Mouse (Mus musculus) gastrocnemius, adult 18-20 months (tissue): Measurements from ENCODE around the gene Adat3. TPM values are rescaled to one million over a fixed set of nuclear protein-coding genes. Genes with fewer than 3 reads are reported as not detected.
"Not testable (repeated sequence)": the region's sequence is repeated elsewhere in the genome, so short reads cannot be mapped to it uniquely, and the experiment has no call there.

Source experiments
- DNase-seq: peaks from one replicate; pipeline ENCODE4 v3.0.0; 2021; ENCODE audit warnings: low spot score
- total RNA-seq, 2 experiments: library from RNA; stranded (reverse); gene quantifications; 2 replicates each; pipeline ENCODE4 v1.2.3; 2021

The Adat3 gene
- total RNA-seq, 2 experiments from 2014 or later, result 0.69 TPM; not detected in 1

GRCm38 (mm10) chr10:80578131-80578750 lies 24.4 kb upstream of the Adat3 start:
- peak; percentile 85 for DNase-seq

- DNase-seq, result peak; percentile 51
Observed at GRCm38 (mm10) chr10:80578911-80579310, 23.8 kb upstream of the Adat3 start.

GRCm38 (mm10) chr10:80583047-80583446 lies 19.6 kb upstream of the Adat3 start:
- no peak for DNase-seq

GRCm38 (mm10) chr10:80584045-80584488 lies 18.6 kb upstream of the Adat3 start:
- no peak for DNase-seq

GRCm38 (mm10) chr10:80584642-80585552 lies 17.8 kb upstream of the Adat3 start:
- no peak for DNase-seq

GRCm38 (mm10) chr10:80585581-80585980 lies 17.1 kb upstream of the Adat3 start:
- no peak for DNase-seq

GRCm38 (mm10) chr10:80586407-80587304 lies 16.0 kb upstream of the Adat3 start:
- no peak for DNase-seq

- no peak for DNase-seq
Observed at GRCm38 (mm10) chr10:80587305-80587657, 15.4 kb upstream of the Adat3 start.

- DNase-seq, result no peak
Observed at GRCm38 (mm10) chr10:80589127-80589878, 13.4 kb upstream of the Adat3 start.

GRCm38 (mm10) chr10:80589879-80590854 lies 12.5 kb upstream of the Adat3 start, which contains the start of gene Abhd17a:
Gene Abhd17a, minus strand, starts transcription at chr10:80590341.
- peak; percentile 94 for DNase-seq

GRCm38 (mm10) chr10:80596318-80596717 lies 6.4 kb upstream of the Adat3 start:
- no peak for DNase-seq

- DNase-seq, result no peak
Observed at GRCm38 (mm10) chr10:80603364-80603763, 684 bp downstream of the Adat3 start.

- DNase-seq, result no peak
Observed at GRCm38 (mm10) chr10:80604001-80604509, 1.4 kb downstream of the Adat3 start.

- DNase-seq, result no peak
Observed at GRCm38 (mm10) chr10:80604988-80605387, 2.3 kb downstream of the Adat3 start.

- DNase-seq, result not testable (repeated sequence)
Observed at GRCm38 (mm10) chr10:80605721-80606120, 3.0 kb downstream of the Adat3 start, which contains the start of gene Gm49322. Gene Gm49322, plus strand, starts transcription at chr10:80606021.

GRCm38 (mm10) chr10:80606306-80606705 lies 3.6 kb downstream of the Adat3 start:
- DNase-seq, result no peak

- no peak for DNase-seq
Observed at GRCm38 (mm10) chr10:80606737-80607350, 4.2 kb downstream of the Adat3 start.

GRCm38 (mm10) chr10:80608435-80608834 lies 5.8 kb downstream of the Adat3 start:
- no peak for DNase-seq
